Mouse (Mus musculus) erythroblast, embryonic 14.5 days (primary cell): ENCODE measurements around the gene Akirin2.

Experiments used
- GATA1 ChIP-seq: IDR thresholded peaks from 2 replicates; pipeline ENCODE4 v1.6.1; 2012; ENCODE audit warnings: low read length, inconsistent platforms, mixed read lengths
- TAL1 ChIP-seq: IDR thresholded peaks from 3 replicates; pipeline ENCODE4 v1.6.1; 2012; ENCODE audit warnings: low read length, inconsistent platforms, mixed read lengths

- no peak for TF ChIP-seq TAL1
- TF ChIP-seq GATA1, result no peak
Measured at GRCm38 (mm10) chr4:34584871-34585607, 34.3 kb downstream of the Akirin2 start.
